Mouse (Mus musculus) erythroid progenitor cell, adult 5-6 weeks (primary cell): Measurements from ENCODE around the gene Zfp318. TPM values are rescaled to one million over a fixed set of nuclear protein-coding genes. Genes with fewer than 3 reads are reported as not detected.

Source experiments
- ATAC-seq: replicated peaks from 2 replicates; pipeline ENCODE4 v1.8.0; 2016; ENCODE audit warnings: moderate number of reproducible peaks, mild to moderate bottlenecking, moderate TSS enrichment, inconsistent platforms; ENCODE audit not compliant: poor library complexity, low FRiP score, severe bottlenecking
- total RNA-seq, 2 experiments: library from RNA; stranded (forward) in 1 of 2; stranded (reverse) in 1 of 2; fragments of 150-400 nt in 1 of 2; fragments of 186-747, 209-891 nt in 1 of 2; gene quantifications; 2 replicates each; pipeline versions ENCODE4 v1.2.3 to v1.2.4; 2015 to 2017; ENCODE audit warnings: low replicate concordance in 2 of 2

Gene Zfp318
- total RNA-seq, 2 experiments from 2014 or later = 8.8 to 10.1 TPM

DNA sequence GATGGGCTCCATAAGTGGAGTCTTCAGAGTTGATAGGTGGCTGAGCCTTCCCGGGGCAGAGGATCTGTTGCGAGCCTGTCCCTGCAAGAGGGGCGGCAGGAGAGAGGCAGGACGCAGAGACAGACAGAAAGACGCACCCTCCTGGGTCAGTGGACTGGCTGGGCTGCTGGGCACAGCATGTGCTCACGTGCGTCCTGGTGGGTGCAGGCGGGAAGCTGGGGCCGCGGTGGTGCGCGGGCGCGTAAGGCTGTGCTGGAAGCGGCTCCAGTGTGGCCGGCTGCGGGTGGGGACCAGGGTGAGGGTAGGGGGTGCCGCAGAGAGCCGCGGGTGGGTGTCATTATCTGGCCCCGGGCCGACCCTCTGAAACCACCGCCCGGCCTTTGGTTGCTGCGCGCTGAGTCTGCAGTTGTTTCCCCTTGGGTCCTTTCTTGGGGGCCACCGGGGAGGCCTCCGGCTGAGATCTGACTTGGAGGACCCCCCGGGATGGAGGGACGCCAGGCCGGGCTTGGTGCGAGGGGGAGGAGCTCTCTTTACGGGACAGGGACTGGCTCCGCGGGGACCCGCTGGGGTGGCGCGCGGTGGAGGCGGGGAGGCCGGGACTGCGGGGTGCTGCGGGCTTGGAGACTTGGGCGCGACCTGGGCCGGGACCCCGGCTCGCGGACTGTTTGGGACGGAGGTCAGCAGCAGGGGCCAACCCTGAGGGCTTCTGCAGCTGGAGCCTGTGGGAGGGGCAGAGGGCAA lies 61.5 kb downstream of the Zfp318 start:
- ATAC-seq = no peak

DNA sequence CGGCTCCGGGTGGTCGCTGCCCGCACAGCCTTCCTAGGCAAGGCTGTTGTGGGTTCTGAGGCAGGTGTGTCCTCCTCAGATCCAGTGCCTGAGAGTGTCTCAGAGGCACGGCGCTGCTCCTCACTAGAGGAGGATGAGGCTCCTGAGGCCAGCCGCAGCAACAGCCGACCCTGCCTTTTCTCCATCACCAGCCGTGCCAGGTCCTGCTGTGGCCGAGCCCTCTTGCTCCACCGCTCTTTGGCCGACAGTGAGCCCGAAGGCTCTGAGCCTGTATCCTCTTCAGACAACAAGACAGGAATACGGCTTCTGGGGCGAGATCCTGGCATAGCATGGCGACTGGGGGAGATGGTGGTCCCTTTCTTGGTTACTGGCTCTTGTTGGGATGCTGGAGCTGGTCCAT lies 62.7 kb downstream of the Zfp318 start:
- no peak for ATAC-seq

DNA sequence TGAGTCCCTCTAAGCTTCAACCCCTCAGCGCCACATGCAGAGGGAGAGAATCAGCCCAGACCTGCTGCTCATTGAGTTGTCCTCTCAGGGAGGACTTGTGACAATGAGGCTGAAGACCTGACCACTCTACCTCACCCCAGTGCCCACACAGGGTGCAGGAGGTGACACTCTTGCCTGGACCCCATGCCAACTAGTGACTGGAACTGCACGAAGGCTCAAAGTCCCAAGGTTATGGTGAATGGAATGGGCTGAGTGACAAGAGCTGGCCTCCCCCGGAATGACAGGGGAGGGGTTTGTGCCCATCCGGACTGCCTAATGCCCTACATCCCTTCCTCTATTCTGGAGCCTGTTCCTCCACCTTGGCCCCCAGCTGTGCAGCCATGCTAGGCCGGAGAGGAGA lies 69.2 kb downstream of the Zfp318 start:
- no peak for ATAC-seq

DNA sequence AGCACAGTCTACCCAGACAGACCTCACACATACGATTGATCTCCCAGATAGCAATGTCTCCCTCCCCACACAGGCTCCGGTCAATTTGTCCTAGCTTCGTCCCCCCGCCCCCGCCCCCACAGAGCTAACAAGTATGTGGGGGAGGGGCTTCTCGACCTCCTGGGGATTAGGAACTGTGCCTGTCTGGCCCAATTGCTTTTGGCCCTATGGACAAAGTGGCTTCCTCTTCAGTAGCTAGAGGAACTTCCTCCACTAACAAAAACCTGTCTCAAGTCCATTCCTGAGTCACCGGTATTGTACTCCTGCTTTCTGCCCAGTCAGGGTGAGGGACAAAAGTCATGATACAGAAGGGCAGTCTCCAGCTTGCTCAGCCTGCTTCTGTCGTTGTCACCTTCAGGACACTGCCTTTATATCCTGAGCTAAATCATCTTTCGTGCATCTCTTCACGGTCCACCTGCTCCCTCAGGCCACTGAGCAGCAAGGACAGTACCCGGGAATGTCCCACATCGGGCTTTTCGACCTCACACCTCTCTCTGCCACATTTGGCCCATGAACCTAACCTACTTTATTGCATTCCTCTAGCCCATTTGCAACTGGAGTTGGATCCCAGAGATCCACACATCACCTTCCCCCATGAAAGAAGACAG lies 69.9 kb downstream of the Zfp318 start:
- ATAC-seq = no peak

DNA sequence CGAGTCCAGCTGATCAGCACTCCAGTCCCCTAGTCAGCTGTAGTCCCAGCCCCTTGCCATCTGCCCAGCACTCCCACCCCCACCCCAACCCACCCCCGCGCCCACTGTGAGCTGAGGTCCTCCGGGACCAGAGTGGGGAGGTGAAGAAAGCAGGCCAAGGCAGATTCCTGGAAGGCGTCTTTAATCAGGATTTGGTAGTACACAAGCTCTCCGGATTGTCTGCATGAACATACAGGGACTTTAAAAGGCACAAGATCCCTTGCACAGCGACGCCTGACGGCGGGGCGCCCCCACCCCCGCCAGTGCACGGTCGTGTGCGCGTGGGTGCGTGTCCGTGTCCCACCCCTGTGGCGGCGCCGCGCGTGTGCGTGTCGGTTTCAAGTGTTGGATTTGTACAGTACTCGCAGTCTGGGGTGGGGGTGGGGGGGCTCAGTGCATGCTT lies 70.5 kb downstream of the Zfp318 start:
- ATAC-seq = no peak

DNA sequence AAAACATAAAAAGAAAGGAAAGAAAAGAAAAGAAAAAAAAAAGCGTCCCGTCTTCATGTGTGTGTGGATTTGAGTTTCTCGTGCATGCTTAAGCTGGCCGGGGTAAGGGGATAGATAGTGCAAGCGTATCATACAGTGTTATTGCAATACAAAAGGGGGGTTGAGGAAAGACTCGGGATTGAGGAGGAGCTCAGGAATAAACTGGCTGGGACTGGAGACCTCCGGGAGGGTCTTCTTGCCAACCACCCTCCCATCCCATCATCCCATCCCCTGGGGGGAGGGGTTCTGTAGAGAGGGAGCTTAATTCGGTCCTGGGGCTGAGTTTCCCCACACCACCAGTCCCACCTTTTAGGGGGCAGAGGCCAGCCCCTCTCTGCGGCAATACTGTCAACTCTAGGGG lies 71.0 kb downstream of the Zfp318 start:
- no peak for ATAC-seq

DNA sequence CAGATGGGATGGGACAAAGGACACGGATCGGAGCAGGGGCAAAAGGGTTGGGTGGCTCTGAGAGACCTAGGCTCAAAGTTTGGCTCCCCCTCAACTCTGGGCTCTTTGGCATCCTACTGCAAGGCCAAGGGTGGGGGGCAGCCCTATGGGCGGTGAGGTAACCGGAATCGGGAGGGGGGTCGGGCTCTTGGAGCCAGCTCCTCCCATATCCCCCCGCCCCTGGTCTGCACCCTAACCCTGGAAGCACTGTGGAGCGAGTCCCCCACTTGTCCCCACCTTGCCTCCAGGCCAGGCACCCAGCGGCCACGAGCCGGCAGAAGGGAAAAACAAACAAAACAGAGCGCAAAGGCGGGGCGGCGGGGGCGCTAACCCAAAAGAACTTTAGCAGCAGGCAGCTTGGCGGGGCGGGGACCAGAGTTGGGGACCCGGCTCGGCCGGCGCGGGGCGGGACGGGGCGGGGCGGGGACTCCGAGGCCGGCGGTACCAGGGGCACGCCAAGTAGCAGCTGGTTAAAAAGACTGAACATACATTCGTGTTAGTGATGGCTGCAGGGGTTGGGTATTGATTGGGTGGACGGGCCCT lies 71.7 kb downstream of the Zfp318 start:
- no peak for ATAC-seq

DNA sequence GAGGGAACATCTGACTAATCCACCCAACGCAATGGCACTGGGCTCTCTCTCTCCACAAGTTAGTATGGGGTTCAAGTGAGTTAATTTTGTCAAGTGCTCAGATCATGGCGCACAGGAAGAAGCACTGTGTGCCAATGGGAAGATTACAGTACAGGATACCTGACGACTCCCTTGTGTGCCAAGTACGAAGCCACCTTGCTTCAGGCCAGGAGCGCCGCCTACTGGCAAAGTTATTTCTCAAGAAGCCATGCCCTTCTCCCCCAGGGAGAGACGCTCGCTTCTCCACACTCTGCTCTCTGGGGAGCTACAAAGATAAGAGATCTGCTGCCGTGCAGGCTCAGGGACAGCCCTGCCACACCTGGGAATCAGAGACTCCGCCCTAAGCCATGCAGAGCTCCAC lies 74.3 kb downstream of the Zfp318 start:
- no peak for ATAC-seq

DNA sequence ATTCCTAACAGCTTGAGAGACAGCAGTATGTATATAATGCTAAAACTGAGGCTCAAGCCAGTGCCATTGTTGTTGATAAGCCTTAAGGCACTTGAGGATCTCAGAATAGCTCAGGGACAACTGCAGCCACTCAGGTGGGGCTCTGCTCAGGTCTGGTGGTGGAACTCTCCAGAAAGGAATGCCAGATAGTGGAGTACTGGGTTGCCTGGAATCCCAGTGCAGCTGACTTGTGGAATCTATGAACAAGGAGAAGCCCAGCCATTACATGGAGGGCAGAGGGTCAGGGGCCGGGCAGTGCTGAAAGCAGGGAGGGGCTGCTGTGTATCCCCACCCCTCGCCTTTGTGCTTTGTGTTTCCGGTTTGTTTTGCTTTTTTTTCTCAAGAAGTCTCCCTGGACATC lies 74.9 kb downstream of the Zfp318 start:
- ATAC-seq = no peak

DNA sequence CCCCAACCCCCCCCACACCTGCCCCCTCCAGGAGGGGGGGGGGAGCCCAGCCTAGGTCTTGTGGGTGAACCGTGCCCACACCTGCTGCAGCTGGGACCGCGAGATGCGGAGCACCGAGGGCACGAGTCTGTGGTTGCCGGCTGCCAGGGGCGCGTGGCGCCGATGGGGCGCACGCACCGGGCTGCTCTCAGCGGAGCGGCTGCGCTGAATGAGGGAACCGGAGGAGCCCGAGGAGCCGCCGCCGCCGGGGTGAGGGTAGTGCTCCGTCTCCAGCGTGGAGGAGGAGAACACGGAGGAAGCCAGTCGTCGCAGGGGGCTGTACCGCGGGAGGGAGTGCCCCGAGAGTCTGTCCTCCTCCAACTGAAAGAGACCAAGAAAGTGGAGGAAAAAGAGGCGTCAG lies 77.1 kb downstream of the Zfp318 start:
- no peak for ATAC-seq

DNA sequence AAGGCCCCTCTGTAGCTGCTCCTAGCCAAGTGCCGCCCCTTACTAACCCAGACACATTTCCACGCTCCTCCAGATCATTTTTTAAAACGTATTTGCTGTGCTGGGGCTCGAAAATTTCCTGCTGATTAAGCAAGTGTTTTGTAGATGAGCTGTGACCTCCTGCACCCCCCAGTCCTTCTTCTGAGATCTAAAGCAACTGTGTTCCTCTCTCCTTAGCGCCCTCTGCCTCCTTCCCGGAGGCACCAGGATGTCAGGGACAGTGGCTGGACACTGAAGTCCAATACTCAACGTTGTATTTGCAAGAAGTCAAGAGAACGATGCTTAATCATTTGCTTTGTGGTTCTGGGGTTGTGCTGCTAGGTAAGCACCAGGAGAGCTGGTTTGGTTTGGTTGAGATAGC lies 77.8 kb downstream of the Zfp318 start:
- no peak for ATAC-seq

DNA sequence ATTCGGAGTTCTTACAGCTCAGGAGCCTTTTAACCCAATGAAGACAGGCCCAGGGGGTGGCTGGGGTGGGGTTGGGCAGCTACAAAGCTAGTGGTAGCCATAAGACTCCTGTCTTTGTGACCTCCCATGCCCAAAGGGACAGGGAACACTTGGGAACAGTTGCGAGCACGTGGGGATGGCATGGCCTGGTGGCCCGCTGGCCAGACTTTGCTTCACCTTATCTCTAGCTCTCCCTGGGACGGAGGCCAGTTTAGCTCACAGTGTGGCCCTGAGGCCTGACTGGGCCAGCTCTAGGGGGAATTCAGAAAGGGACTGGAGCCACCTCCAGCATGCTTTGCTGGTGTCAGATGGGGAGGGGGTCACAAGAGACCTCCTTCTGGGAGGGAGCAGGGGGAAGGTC lies 78.7 kb downstream of the Zfp318 start:
- no peak for ATAC-seq

DNA sequence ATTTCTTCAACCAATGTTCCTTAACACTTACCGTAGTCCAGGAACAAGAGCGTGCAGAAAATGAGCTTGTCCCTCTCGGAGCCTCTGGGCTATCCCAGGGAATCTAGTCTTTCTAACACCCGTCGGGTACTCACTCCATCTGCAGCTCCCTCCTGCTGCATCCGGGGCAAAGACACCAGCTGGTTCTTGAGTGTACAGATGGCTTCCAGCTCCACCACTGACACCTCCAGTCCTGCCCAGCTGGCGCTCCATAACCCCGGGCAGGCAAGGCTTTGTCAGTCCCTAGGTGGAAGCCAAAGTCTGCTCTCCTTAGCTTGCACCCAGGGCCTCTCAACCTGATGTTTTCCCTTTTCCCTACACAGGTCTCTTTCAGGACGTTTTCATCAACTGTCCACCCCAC lies 84.3 kb downstream of the Zfp318 start:
- no peak for ATAC-seq

Other genes starting within 250 kb of the Zfp318 start
- gene Rsph9, start 239.5 kb upstream of the Zfp318 start, total RNA-seq (2015; ENCODE audit: low replicate concordance) = 3.8 and 6.8 TPM in 2 replicates
- gene Rsph9, start 239.5 kb upstream of the Zfp318 start, total RNA-seq (2017; ENCODE audit: low replicate concordance) = 9.9 TPM in 1 of 2 replicates, not detected in the other
- 75.0 and 75.3 TPM in 2 replicates for gene Mad2l1bp, start 230.2 kb upstream of the Zfp318 start, total RNA-seq (2015; ENCODE audit: low replicate concordance)
- gene Mad2l1bp, start 230.2 kb upstream of the Zfp318 start, total RNA-seq (2017; ENCODE audit: low replicate concordance) = 22.3 and 26.2 TPM in 2 replicates
- 369 and 467 TPM in 2 replicates for gene Gtpbp2, start 222.7 kb upstream of the Zfp318 start, total RNA-seq (2015; ENCODE audit: low replicate concordance)
- gene Gtpbp2, start 222.7 kb upstream of the Zfp318 start, total RNA-seq (2017; ENCODE audit: low replicate concordance) = 572 and 831 TPM in 2 replicates
- gene Polh, start 181.1 kb upstream of the Zfp318 start, total RNA-seq (2015; ENCODE audit: low replicate concordance) = 40.4 and 61.2 TPM in 2 replicates
- 96.1 and 102 TPM in 2 replicates for gene Polh, start 181.1 kb upstream of the Zfp318 start, total RNA-seq (2017; ENCODE audit: low replicate concordance)
- 26.8 and 35.0 TPM in 2 replicates for gene Xpo5, start 180.9 kb upstream of the Zfp318 start, total RNA-seq (2015; ENCODE audit: low replicate concordance)
- gene Xpo5, start 180.9 kb upstream of the Zfp318 start, total RNA-seq (2017; ENCODE audit: low replicate concordance) = 26.6 and 32.0 TPM in 2 replicates
- gene Polr1c, start 135.7 kb upstream of the Zfp318 start, total RNA-seq (2015; ENCODE audit: low replicate concordance) = 25.6 and 26.4 TPM in 2 replicates
- gene Polr1c, start 135.7 kb upstream of the Zfp318 start, total RNA-seq (2017; ENCODE audit: low replicate concordance) = 5.8 and 24.9 TPM in 2 replicates
- 46.5 and 53.7 TPM in 2 replicates for gene Yipf3, start 135.7 kb upstream of the Zfp318 start, total RNA-seq (2015; ENCODE audit: low replicate concordance)
- 15.3 and 22.5 TPM in 2 replicates for gene Yipf3, start 135.7 kb upstream of the Zfp318 start, total RNA-seq (2017; ENCODE audit: low replicate concordance)
- not detected in 2 replicates for gene Lrrc73, start 130.2 kb upstream of the Zfp318 start, total RNA-seq (2015; ENCODE audit: low replicate concordance)
- 0.39 TPM in 1 of 2 replicates, not detected in the other for gene Lrrc73, start 130.2 kb upstream of the Zfp318 start, total RNA-seq (2017; ENCODE audit: low replicate concordance)
- gene Tjap1, start 100.7 kb upstream of the Zfp318 start, total RNA-seq (2015; ENCODE audit: low replicate concordance) = 2.2 and 21.8 TPM in 2 replicates
- 6.5 and 53.0 TPM in 2 replicates for gene Tjap1, start 100.7 kb upstream of the Zfp318 start, total RNA-seq (2017; ENCODE audit: low replicate concordance)
- gene Dlk2, start 86.3 kb upstream of the Zfp318 start, total RNA-seq (2015; ENCODE audit: low replicate concordance) = not detected in 2 replicates
- gene Dlk2, start 86.3 kb upstream of the Zfp318 start, total RNA-seq (2017; ENCODE audit: low replicate concordance) = not detected in 2 replicates
- not detected in 2 replicates for gene Abcc10, start 55.4 kb upstream of the Zfp318 start, total RNA-seq (2015; ENCODE audit: low replicate concordance)
- gene Abcc10, start 55.4 kb upstream of the Zfp318 start, total RNA-seq (2017; ENCODE audit: low replicate concordance) = 0.53 TPM in 1 of 2 replicates, not detected in the other
- not detected in 2 replicates for gene Crip3, start 45.2 kb downstream of the Zfp318 start, total RNA-seq (2015; ENCODE audit: low replicate concordance)
- not detected in 2 replicates for gene Crip3, start 45.2 kb downstream of the Zfp318 start, total RNA-seq (2017; ENCODE audit: low replicate concordance)
- not detected in 2 replicates for gene Slc22a7, start 54.7 kb downstream of the Zfp318 start, total RNA-seq (2015; ENCODE audit: low replicate concordance)
- gene Slc22a7, start 54.7 kb downstream of the Zfp318 start, total RNA-seq (2017; ENCODE audit: low replicate concordance) = not detected in 2 replicates
- gene Ttbk1, start 103.9 kb downstream of the Zfp318 start, total RNA-seq (2015; ENCODE audit: low replicate concordance) = not detected in 2 replicates
- not detected in 2 replicates for gene Ttbk1, start 103.9 kb downstream of the Zfp318 start, total RNA-seq (2017; ENCODE audit: low replicate concordance)
- gene Dnph1, start 113.0 kb downstream of the Zfp318 start, total RNA-seq (2015; ENCODE audit: low replicate concordance) = 3.8 and 5.0 TPM in 2 replicates
- 0.64 and 1.9 TPM in 2 replicates for gene Dnph1, start 113.0 kb downstream of the Zfp318 start, total RNA-seq (2017; ENCODE audit: low replicate concordance)
- gene Cul9, start 162.7 kb downstream of the Zfp318 start, total RNA-seq (2015; ENCODE audit: low replicate concordance) = 0.42 and 5.8 TPM in 2 replicates
- 0.26 TPM in 1 of 2 replicates, not detected in the other for gene Cul9, start 162.7 kb downstream of the Zfp318 start, total RNA-seq (2017; ENCODE audit: low replicate concordance)
- 12.2 and 23.8 TPM in 2 replicates for gene Srf, start 172.4 kb downstream of the Zfp318 start, total RNA-seq (2015; ENCODE audit: low replicate concordance)
- 7.2 and 9.9 TPM in 2 replicates for gene Srf, start 172.4 kb downstream of the Zfp318 start, total RNA-seq (2017; ENCODE audit: low replicate concordance)
- not detected in 2 replicates for gene Ptk7, start 245.8 kb downstream of the Zfp318 start, total RNA-seq (2015; ENCODE audit: low replicate concordance)
- gene Ptk7, start 245.8 kb downstream of the Zfp318 start, total RNA-seq (2017; ENCODE audit: low replicate concordance) = 0.30 TPM in 1 of 2 replicates, not detected in the other